Mouse (Mus musculus): ENCODE measurements at regions not wholly inside any gene's neighbourhood (a gene's known extent, or its start where the extent isn't known, plus 50 kb on each side); places are given as distances from the start of the nearest gene placed in this dataset.

GRCm38 (mm10) chr1:14567006-14567405 lies 1526.1 kb downstream of the 4930444P10Rik start:
- ATAC-seq (ENCODE audit: extremely low read depth, insufficient number of reproducible peaks, low FRiP score, poor library complexity, severe bottlenecking), result no peak

- ATAC-seq (ENCODE audit: extremely low read depth, insufficient number of reproducible peaks, low FRiP score, poor library complexity, severe bottlenecking), result no peak
Observed at GRCm38 (mm10) chr1:14566386-14566785, 1526.7 kb downstream of the 4930444P10Rik start.
